Mouse (Mus musculus): ENCODE measurements around the gene Ccdc115.
A peak's percentile ranks its signal among the peaks of the same experiment; 100 is the strongest.

- TF ChIP-seq CTCF (IDR thresholded peaks at IDR 0.05; ENCODE audit: extremely low read depth, insufficient read depth, insufficient read length, insufficient replicate concordance), result peak; percentile 79; the same call in 1 of the 2 replicates
- TF ChIP-seq POLR2A (IDR thresholded peaks at IDR 0.05; ENCODE audit: low read depth, low read length), result no peak
Observed at GRCm38 (mm10) chr1:34462766-34463165, 23.3 kb upstream of the Ccdc115 start.
